Mouse (Mus musculus) CH12.LX (cell line): ENCODE measurements around the gene Ssbp2.

Experiments used
- CTCF ChIP-seq, 2 experiments: IDR thresholded peaks in 1 of 2; conservative IDR thresholded peaks in 1 of 2; 2 replicates each; pipeline ENCODE4 v1.5.1; 2011 to 2012; ENCODE audit warnings: low read depth in 2 of 2, low read length in 2 of 2, improper control_type of control experiment in 1 of 2, inconsistent platforms in 1 of 2, mild to moderate bottlenecking in 1 of 2, moderate library complexity in 1 of 2
- GABPA ChIP-seq: IDR thresholded peaks from 2 replicates; pipeline ENCODE4 v1.6.1; 2012; ENCODE audit warnings: low read depth, low read length, improper control_type of control experiment, inconsistent platforms; ENCODE audit not compliant: insufficient replicate concordance
- IRF4 ChIP-seq: IDR thresholded peaks from 2 replicates; pipeline ENCODE4 v1.6.1; 2014; ENCODE audit warnings: low read depth, mild to moderate bottlenecking, inconsistent platforms, low read length, improper control_type of control experiment
- POLR2A ChIP-seq: IDR thresholded peaks from 2 replicates; pipeline ENCODE4 v1.6.1; 2011; ENCODE audit warnings: low read depth, mild to moderate bottlenecking, improper control_type of control experiment, low read length

- TF ChIP-seq GABPA (no peak), CTCF (conservative IDR thresholded peaks at IDR 0.05 in 1 of 2, IDR thresholded peaks at IDR 0.05 in 1 of 2; ENCODE audit: low read depth in 2 of 2, low read length in 2 of 2) (no peak), POLR2A (no peak), IRF4 (no peak)
Measured at GRCm38 (mm10) chr13:91471980-91472379, 11.9 kb downstream of the Ssbp2 start.
